Mouse (Mus musculus): ENCODE measurements at regions not wholly inside any gene's neighbourhood (a gene's known extent, or its start where the extent isn't known, plus 50 kb on each side); places are given as distances from the start of the nearest gene placed in this dataset.

GRCm38 (mm10) chr2:79060320-79060719 lies 192.4 kb downstream of the Ube2e3 start:
- TF ChIP-seq POLR2A (IDR thresholded peaks at IDR 0.05; ENCODE audit: low read depth, low read length) (no peak), CTCF (conservative IDR thresholded peaks at IDR 0.05; ENCODE audit: insufficient read depth, insufficient read length, low read depth, low read length) (no peak)
- Histone ChIP-seq H3K27ac (ENCODE audit: insufficient read depth, low read depth, low read length) (no peak overlapping the region), H3K4me1 (ENCODE audit: control insufficient read depth, insufficient read depth, low read length) (no peaks in the 10 kb centered on the region), H3K4me3 (ENCODE audit: insufficient read depth, low read depth, low read length) (no peak overlapping the region), H3K36me3 (ENCODE audit: control insufficient read depth, insufficient read depth, low read length) (no peaks in the 10 kb centered on the region), H3K27me3 (replicated peaks; ENCODE audit: control insufficient read depth, insufficient read depth, low read length) (no peaks in the 10 kb centered on the region)
- 62% methylated on average over 7 of the region's 7 CpGs for WGBS
- DNase-seq = no peak

GRCm38 (mm10) chr2:79061645-79062044 lies 193.6 kb upstream of the Itga4 start:
- no peaks in the 10 kb centered on the region for H3K36me3 ChIP-seq (ENCODE audit: control insufficient read depth, insufficient read depth, low read length)
- WGBS = 90% methylated on average over 4 of the region's 4 CpGs
- no peak for DNase-seq
- H3K4me3 ChIP-seq (ENCODE audit: insufficient read depth, low read depth, low read length) = no peak overlapping the region
- TF ChIP-seq CTCF (conservative IDR thresholded peaks at IDR 0.05; ENCODE audit: insufficient read depth, insufficient read length, low read depth, low read length) (no peak), POLR2A (IDR thresholded peaks at IDR 0.05; ENCODE audit: low read depth, low read length) (no peak)
- H3K4me1 ChIP-seq (ENCODE audit: control insufficient read depth, insufficient read depth, low read length) = no peaks in the 10 kb centered on the region
- no peak overlapping the region for H3K27ac ChIP-seq (ENCODE audit: insufficient read depth, low read depth, low read length)
- H3K27me3 ChIP-seq (replicated peaks; ENCODE audit: control insufficient read depth, insufficient read depth, low read length) = no peaks in the 10 kb centered on the region

GRCm38 (mm10) chr2:79062196-79062636 lies 193.0 kb upstream of the Itga4 start:
- DNase-seq = no peak
- no peak for TF ChIP-seq POLR2A (IDR thresholded peaks at IDR 0.05; ENCODE audit: low read depth, low read length)
- TF ChIP-seq CTCF (conservative IDR thresholded peaks at IDR 0.05; ENCODE audit: insufficient read depth, insufficient read length, low read depth, low read length) = no peak
- 73% methylated on average over 6 of the region's 6 CpGs for WGBS

GRCm38 (mm10) chr2:79063641-79064040 lies 191.6 kb upstream of the Itga4 start:
- 80% methylated on average over 2 of the region's 2 CpGs for WGBS
- Histone ChIP-seq H3K27ac (ENCODE audit: insufficient read depth, low read depth, low read length) (no peak overlapping the region), H3K36me3 (ENCODE audit: control insufficient read depth, insufficient read depth, low read length) (no peaks in the 10 kb centered on the region), H3K27me3 (replicated peaks; ENCODE audit: control insufficient read depth, insufficient read depth, low read length) (no peaks in the 10 kb centered on the region), H3K4me1 (ENCODE audit: control insufficient read depth, insufficient read depth, low read length) (no peaks in the 10 kb centered on the region), H3K4me3 (ENCODE audit: insufficient read depth, low read depth, low read length) (no peak overlapping the region)
- no peak for TF ChIP-seq CTCF (conservative IDR thresholded peaks at IDR 0.05; ENCODE audit: insufficient read depth, insufficient read length, low read depth, low read length)
- no peak for TF ChIP-seq POLR2A (IDR thresholded peaks at IDR 0.05; ENCODE audit: low read depth, low read length)
- no peak for DNase-seq

More at GRCm38 (mm10) chr2:79062196-79062636, 193.0 kb upstream of the Itga4 start:
- no peaks in the 10 kb centered on the region for H3K36me3 ChIP-seq (ENCODE audit: control insufficient read depth, insufficient read depth, low read length)
- H3K27me3 ChIP-seq (replicated peaks; ENCODE audit: control insufficient read depth, insufficient read depth, low read length) = no peaks in the 10 kb centered on the region
- H3K4me3 ChIP-seq (ENCODE audit: insufficient read depth, low read depth, low read length) = no peak overlapping the region
- H3K4me1 ChIP-seq (ENCODE audit: control insufficient read depth, insufficient read depth, low read length) = no peaks in the 10 kb centered on the region
- no peak overlapping the region for H3K27ac ChIP-seq (ENCODE audit: insufficient read depth, low read depth, low read length)

GRCm38 (mm10) chr2:79065321-79065720 lies 189.9 kb upstream of the Itga4 start:
- H3K27ac ChIP-seq (ENCODE audit: insufficient read depth, low read depth, low read length) = no peak overlapping the region
- no peaks in the 10 kb centered on the region for H3K27me3 ChIP-seq (replicated peaks; ENCODE audit: control insufficient read depth, insufficient read depth, low read length)
- WGBS = 89% methylated on average over 1 of the region's 1 CpGs
- no peak overlapping the region for H3K4me3 ChIP-seq (ENCODE audit: insufficient read depth, low read depth, low read length)
- no peaks in the 10 kb centered on the region for H3K4me1 ChIP-seq (ENCODE audit: control insufficient read depth, insufficient read depth, low read length)
- TF ChIP-seq POLR2A (IDR thresholded peaks at IDR 0.05; ENCODE audit: low read depth, low read length) = no peak
- no peak for TF ChIP-seq CTCF (conservative IDR thresholded peaks at IDR 0.05; ENCODE audit: insufficient read depth, insufficient read length, low read depth, low read length)
- no peak for DNase-seq
- H3K36me3 ChIP-seq (ENCODE audit: control insufficient read depth, insufficient read depth, low read length) = no peaks in the 10 kb centered on the region

DNA sequence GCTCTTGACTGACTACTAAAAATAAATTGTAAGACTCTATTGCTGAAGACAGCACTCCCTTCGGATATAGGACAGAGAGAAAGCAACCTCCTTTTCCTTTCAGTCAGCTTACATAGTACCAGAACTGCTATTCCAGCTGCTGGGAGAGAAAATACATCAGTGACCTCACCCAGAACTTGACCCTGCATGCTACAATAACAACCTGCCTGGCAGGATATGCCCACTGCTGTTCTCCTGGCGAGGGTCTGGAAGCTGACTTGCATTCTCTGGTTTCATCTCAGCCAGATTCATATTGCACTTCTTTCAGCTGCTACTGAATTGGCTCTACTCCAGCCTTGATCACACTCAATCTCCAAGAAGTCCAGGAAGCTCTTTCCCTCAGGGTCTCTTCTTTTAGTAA lies 179.1 kb upstream of the Itga4 start:
- 28% methylated on average over 2 of the region's 2 CpGs for WGBS
- Histone ChIP-seq H3K27ac (ENCODE audit: insufficient read depth, low read depth, low read length) (no peak overlapping the region), H3K4me3 (ENCODE audit: insufficient read depth, low read depth, low read length) (no peak overlapping the region), H3K4me1 (ENCODE audit: control insufficient read depth, insufficient read depth, low read length) (no peaks in the 10 kb centered on the region), H3K36me3 (ENCODE audit: control insufficient read depth, insufficient read depth, low read length) (no peaks in the 10 kb centered on the region), H3K27me3 (replicated peaks; ENCODE audit: control insufficient read depth, insufficient read depth, low read length) (no peaks in the 10 kb centered on the region)
- TF ChIP-seq CTCF (conservative IDR thresholded peaks at IDR 0.05; ENCODE audit: insufficient read depth, insufficient read length, low read depth, low read length) (no peak), POLR2A (IDR thresholded peaks at IDR 0.05; ENCODE audit: low read depth, low read length) (no peak)
- no peak for DNase-seq

- H3K36me3 ChIP-seq (ENCODE audit: control insufficient read depth, insufficient read depth, low read length) = no peaks in the 10 kb centered on the region
- no peak overlapping the region for H3K4me3 ChIP-seq (ENCODE audit: insufficient read depth, low read depth, low read length)
- H3K27me3 ChIP-seq (replicated peaks; ENCODE audit: control insufficient read depth, insufficient read depth, low read length) = no peaks in the 10 kb centered on the region
- DNase-seq = no peak
- TF ChIP-seq POLR2A (IDR thresholded peaks at IDR 0.05; ENCODE audit: low read depth, low read length) (no peak), CTCF (conservative IDR thresholded peaks at IDR 0.05; ENCODE audit: insufficient read depth, insufficient read length, low read depth, low read length) (no peak)
- H3K4me1 ChIP-seq (ENCODE audit: control insufficient read depth, insufficient read depth, low read length) = no peaks in the 10 kb centered on the region
- 61% methylated on average over 5 of the region's 5 CpGs for WGBS
- H3K27ac ChIP-seq (ENCODE audit: insufficient read depth, low read depth, low read length) = no peak overlapping the region
Observed at GRCm38 (mm10) chr2:79078836-79079394, 176.3 kb upstream of the Itga4 start.

All from kidney, adult 2 months (tissue).